Mouse (Mus musculus) myocyte (in vitro differentiated cells): ENCODE results near the gene Hexim1. TPM values are rescaled to one million over a fixed set of nuclear protein-coding genes. Genes with fewer than 3 reads are reported as not detected.
A peak's percentile ranks its signal among the peaks of the same experiment; 100 is the strongest.

Source experiments
- H3K27me3 ChIP-seq: one replicate; pipeline ENCODE4 v1.6.1; 2011; ENCODE audit not compliant: control insufficient read depth, insufficient read depth, insufficient read length
- H3K36me3 ChIP-seq: one replicate; pipeline ENCODE4 v1.6.1; 2011; ENCODE audit not compliant: control insufficient read depth, insufficient read depth
- H3K4me2 ChIP-seq: one replicate; pipeline ENCODE4 v1.6.1; 2011; ENCODE audit warnings: low read depth, control low read depth
- H3K4me3 ChIP-seq: one replicate; pipeline ENCODE4 v1.5.1; 2011; ENCODE audit warnings: mild to moderate bottlenecking, control low read depth, moderate library complexity
- H3K79me2 ChIP-seq: one replicate; pipeline ENCODE4 v1.6.1; 2011; ENCODE audit not compliant: control insufficient read depth, insufficient read depth
- H3ac ChIP-seq: one replicate; pipeline ENCODE4 v1.6.1; 2011; ENCODE audit not compliant: control insufficient read depth, insufficient read length
- CEBPB ChIP-seq: IDR thresholded peaks from 2 replicates; pipeline ENCODE4 v1.6.1; 2011; ENCODE audit warnings: mild to moderate bottlenecking, moderate library complexity; ENCODE audit not compliant: poor library complexity, insufficient read depth, severe bottlenecking
- E2F4 ChIP-seq: IDR thresholded peaks from one replicate; pipeline ENCODE4 v1.6.1; 2011; ENCODE audit warnings: mild to moderate bottlenecking, control low read depth, moderate library complexity; ENCODE audit not compliant: insufficient read depth
- MAX ChIP-seq: IDR thresholded peaks from one replicate; pipeline ENCODE4 v1.6.1; 2011; ENCODE audit warnings: low read depth, mild to moderate bottlenecking, control low read depth
- MYOD1 ChIP-seq, 3 experiments: IDR thresholded peaks; one replicate each; pipeline ENCODE4 v1.6.1; 2011; ENCODE audit warnings: control low read depth in 2 of 3, low read depth in 2 of 3, mild to moderate bottlenecking in 2 of 3, moderate library complexity in 1 of 3; ENCODE audit not compliant: insufficient read length in 2 of 3, control insufficient read depth in 1 of 3
- MYOG ChIP-seq, 3 experiments: IDR thresholded peaks; one replicate each; pipeline ENCODE4 v1.6.1; 2011; ENCODE audit warnings: control low read depth in 2 of 3, low read depth in 2 of 3, mild to moderate bottlenecking in 2 of 3; ENCODE audit not compliant: insufficient read length in 2 of 3, control insufficient read depth in 1 of 3, insufficient read depth in 1 of 3
- POLR2A ChIP-seq: IDR thresholded peaks from one replicate; pipeline ENCODE4 v1.6.1; 2011; ENCODE audit warnings: low read depth, mild to moderate bottlenecking, control low read depth, moderate library complexity; ENCODE audit not compliant: insufficient read length
- POLR2AphosphoS2 ChIP-seq: IDR thresholded peaks from one replicate; pipeline ENCODE4 v1.6.1; 2011; ENCODE audit warnings: low read depth, control low read depth; ENCODE audit not compliant: insufficient read length
- REST ChIP-seq: IDR thresholded peaks from one replicate; pipeline ENCODE4 v1.6.1; 2011; ENCODE audit warnings: mild to moderate bottlenecking, control low read depth, moderate library complexity; ENCODE audit not compliant: insufficient read depth, insufficient read length
- SRF ChIP-seq: IDR thresholded peaks from one replicate; pipeline ENCODE4 v1.6.1; 2011; ENCODE audit warnings: low read depth; ENCODE audit not compliant: control insufficient read depth, insufficient read length
- TCF12 ChIP-seq: IDR thresholded peaks from one replicate; pipeline ENCODE4 v1.6.1; 2011; ENCODE audit warnings: mild to moderate bottlenecking, control low read depth; ENCODE audit not compliant: poor library complexity, insufficient read depth, severe bottlenecking
- TCF3 ChIP-seq: IDR thresholded peaks from one replicate; pipeline ENCODE4 v1.6.1; 2011; ENCODE audit warnings: low read depth, control low read depth; ENCODE audit not compliant: insufficient read length
- USF1 ChIP-seq: IDR thresholded peaks from one replicate; pipeline ENCODE4 v1.6.1; 2011; ENCODE audit warnings: low read depth, mild to moderate bottlenecking, control low read depth, moderate library complexity
- polyA plus RNA-seq: library from polyadenylated mRNA; unstranded; fragments of >200 nt; fragmentation: generic; extraction: Trizol; gene quantifications from one replicate; pipeline ENCODE4 v1.2.1, GENCODE M21; 2012; ENCODE audit warnings: missing spikeins

Hexim1 gene
- polyA plus RNA-seq, 1 experiment: 18.7 TPM

DNA sequence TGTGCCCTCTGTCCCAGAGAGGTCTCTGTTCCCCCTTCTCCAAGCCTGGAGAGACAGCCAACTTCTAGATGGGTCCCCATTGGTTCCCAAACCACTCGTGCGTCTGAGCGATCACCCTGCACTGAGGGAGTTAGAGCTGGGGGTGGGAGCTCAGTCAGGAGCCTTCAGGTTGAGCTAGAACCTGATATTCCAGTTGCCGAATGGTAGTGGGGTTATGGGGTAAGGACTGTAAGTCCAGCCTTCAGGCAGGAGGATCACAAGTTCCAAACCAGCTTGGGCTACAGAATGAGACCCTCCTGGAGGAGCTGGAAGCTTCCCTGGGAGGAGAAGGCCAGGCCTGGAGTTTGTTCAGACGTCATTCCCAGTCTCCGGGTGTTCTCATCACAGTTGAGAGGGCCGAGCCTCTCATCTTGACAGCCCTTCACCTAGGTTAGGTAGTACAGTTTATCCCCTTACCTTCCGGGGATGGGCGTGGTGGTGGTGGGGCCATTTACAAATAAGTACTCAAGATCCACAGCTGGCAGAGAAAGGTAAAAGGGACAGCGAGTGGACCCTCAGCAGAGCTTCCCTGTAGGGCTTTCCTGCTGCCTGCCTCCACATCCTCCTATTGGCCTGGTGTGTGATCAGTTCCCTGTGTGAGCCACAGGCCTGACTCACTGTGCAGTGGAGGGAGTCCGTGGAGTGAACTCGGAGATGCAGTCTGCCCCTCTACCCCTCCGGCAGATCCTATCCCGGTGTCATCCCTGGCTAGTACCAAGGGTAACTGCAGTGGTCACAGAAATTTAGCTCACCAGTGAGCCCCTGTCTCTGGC, 24.1 kb downstream of the Hexim1 start:
- no peak for TF ChIP-seq MYOG (IDR thresholded peaks at IDR 0.05; ENCODE audit: control insufficient read depth in 1 of 3, insufficient read depth in 1 of 3, insufficient read length in 2 of 3, low read depth in 2 of 3)
- no peak for TF ChIP-seq REST
- no peak for TF ChIP-seq TCF12
- Histone ChIP-seq H3ac (no peak overlapping the region), H3K27me3 (no peaks in the 10 kb centered on the region), H3K4me3 (no peak overlapping the region), H3K79me2 (no peaks in the 10 kb centered on the region), H3K4me2 (no peak overlapping the region), H3K36me3 (peaks cover 5% of the 10 kb centered on the region)

DNA sequence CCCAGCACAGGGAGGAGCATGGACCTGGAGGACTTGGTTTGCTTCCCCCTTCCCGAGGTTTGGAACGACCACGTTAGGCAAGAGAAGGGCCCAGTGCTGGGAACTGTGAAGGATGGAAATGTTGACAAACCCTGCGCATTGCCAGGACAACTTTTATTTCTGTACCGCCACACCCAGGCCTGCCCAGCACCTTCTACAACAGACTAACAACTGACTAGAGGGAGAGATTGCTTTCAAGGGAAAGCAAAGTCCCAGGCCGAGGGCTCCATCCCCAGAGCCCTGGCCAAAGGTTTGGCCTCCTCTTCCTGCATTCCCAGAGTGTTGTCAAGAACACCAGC, 24.7 kb downstream of the Hexim1 start:
- TF ChIP-seq MYOD1 (IDR thresholded peaks at IDR 0.05; ENCODE audit: control insufficient read depth in 1 of 3, insufficient read length in 2 of 3, low read depth in 2 of 3) (no peak), CEBPB (no peak), USF1 (no peak), TCF12 (no peak), REST (no peak), E2F4 (no peak), MYOG (IDR thresholded peaks at IDR 0.05; ENCODE audit: control insufficient read depth in 1 of 3, insufficient read depth in 1 of 3, insufficient read length in 2 of 3, low read depth in 2 of 3) (no peak), MAX (no peak), SRF (no peak), POLR2A (no peak), TCF3 (no peak), POLR2AphosphoS2 (no peak)
- Histone ChIP-seq H3K79me2 (no peaks in the 10 kb centered on the region), H3K4me3 (no peak overlapping the region), H3ac (no peak overlapping the region), H3K4me2 (no peak overlapping the region), H3K36me3 (peaks cover 5% of the 10 kb centered on the region), H3K27me3 (no peaks in the 10 kb centered on the region)

DNA sequence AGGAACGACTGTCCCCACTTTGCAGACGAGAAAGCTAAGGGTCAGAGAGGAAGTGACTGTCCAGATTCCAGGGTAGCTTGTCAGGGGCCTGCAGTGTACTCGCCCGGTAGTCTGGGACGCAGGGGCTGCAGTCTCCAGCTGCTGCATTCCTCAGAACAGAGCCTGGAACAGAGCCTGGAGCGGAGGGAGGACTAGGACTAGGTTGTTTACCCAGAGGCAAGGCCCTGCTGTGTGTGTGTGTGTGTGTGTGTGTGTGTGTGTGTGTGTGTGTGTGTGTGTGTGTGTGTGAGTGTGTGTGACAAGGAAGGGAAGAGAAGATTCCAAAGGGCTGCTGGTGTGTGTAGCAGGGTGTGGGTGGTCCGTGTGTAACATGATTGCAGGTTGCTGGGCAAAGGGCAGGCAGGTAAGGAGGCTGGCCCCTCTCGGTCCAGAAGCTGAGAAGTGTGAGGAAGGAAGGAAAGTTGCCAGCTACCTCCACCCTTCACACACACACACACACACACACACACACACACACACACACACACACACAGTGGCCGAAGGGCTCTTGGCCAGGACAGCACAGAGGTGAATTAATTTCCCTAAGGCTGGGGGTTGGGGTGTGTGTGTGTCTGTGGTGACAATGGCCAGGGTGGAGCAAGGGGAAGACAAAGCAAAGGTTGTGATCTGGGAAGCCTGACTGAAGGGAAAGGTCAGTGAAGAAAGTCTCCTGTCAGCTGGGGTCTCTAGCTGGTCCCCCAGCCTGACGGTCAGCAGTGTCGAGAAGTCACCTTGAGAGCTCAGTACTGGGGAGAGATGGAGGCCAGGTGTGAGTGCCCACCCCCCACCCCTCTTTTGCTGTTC, 25.3 kb downstream of the Hexim1 start:
- Histone ChIP-seq H3K79me2 (no peaks in the 10 kb centered on the region), H3K36me3 (peaks cover 5% of the 10 kb centered on the region), H3K27me3 (no peaks in the 10 kb centered on the region), H3K4me2 (peak overlapping the region; percentile 80), H3K4me3 (no peak overlapping the region), H3ac (no peak overlapping the region)
- TF ChIP-seq MYOG (IDR thresholded peaks at IDR 0.05; ENCODE audit: control insufficient read depth in 1 of 3, insufficient read depth in 1 of 3, insufficient read length in 2 of 3, low read depth in 2 of 3) (peak in 1 of 3 experiments; percentile 56), USF1 (no peak), MYOD1 (IDR thresholded peaks at IDR 0.05; ENCODE audit: control insufficient read depth in 1 of 3, insufficient read length in 2 of 3, low read depth in 2 of 3) (peak in 1 of 3 experiments; percentile 15)

DNA sequence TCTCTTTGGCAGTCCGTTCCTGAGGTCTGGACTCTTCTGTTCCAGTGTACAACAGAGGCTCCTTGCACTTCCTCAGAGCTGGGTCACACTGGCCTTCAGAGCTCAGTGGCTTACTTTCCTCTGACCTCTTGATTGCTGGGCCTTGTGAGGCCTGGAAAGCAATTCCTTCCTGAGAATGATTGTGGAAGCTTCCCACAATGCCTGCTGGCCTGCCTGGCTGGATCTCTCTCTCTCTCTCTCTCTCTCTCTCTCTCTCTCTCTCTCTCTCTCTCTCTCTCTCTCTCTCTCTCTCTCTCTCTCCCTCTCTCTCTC, 25.9 kb downstream of the Hexim1 start:
- H3K79me2 ChIP-seq: no peaks in the 10 kb centered on the region
- no peak for TF ChIP-seq TCF3
- no peak for TF ChIP-seq USF1
- no peak for TF ChIP-seq TCF12
- no peak for TF ChIP-seq POLR2AphosphoS2
- TF ChIP-seq SRF: no peak
- no peak for TF ChIP-seq REST
- H3K27me3 ChIP-seq: no peaks in the 10 kb centered on the region
- no peak overlapping the region for H3ac ChIP-seq
- peak overlapping the region; percentile 80 for H3K4me2 ChIP-seq
- peaks cover 5% of the 10 kb centered on the region for H3K36me3 ChIP-seq
- H3K4me3 ChIP-seq: peak overlapping the region; percentile 23

DNA sequence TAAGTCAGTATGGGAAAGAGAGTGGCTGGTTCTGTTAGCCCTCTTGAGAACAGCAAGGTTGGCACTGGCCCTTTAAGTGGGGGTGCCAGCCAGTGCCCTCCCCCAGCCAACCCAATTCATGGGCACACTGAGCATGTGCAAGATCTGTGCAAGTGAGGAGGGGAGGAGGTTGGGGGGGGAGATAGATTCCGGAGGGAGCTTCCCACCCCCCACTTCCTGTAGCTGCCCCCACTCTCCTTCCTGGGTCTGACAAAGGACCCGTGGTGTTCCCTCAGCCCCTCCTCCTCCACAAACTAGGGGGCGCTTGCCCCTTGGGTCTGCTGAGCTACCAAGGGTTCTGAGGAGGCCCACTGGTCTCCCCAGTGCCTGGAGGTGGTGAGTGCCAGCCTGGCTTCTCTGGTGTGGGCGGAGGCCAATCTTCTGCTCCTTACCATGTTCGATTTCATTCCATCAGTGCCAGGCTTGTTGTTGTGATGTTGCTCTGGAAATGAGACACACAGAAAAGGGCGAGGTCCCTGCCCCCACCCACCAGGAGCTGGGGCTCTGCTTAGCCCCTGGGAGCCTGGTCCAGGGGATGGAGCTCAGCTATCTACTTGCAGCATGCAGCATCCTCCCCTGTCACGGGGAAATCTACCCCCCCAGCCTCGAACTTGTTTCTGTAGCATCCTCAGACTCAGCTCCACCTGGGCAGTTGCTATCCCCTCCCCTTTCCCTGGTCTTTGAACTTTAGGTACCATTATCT, 26.6 kb downstream of the Hexim1 start:
- peaks cover 5% of the 10 kb centered on the region for H3K36me3 ChIP-seq
- H3K4me3 ChIP-seq: peak overlapping the region; percentile 23
- H3ac ChIP-seq: no peak overlapping the region
- H3K79me2 ChIP-seq: no peaks in the 10 kb centered on the region
- TF ChIP-seq USF1 (no peak), POLR2A (peak; percentile 20), REST (no peak)
- peak overlapping the region; percentile 80 for H3K4me2 ChIP-seq
- no peaks in the 10 kb centered on the region for H3K27me3 ChIP-seq
